Mouse (Mus musculus): ENCODE results near the gene Gm47985.
"Not testable (repeated sequence)": the region's sequence is repeated elsewhere in the genome, so short reads cannot be mapped to it uniquely, and the experiment has no call there.

Gene Gm47985

GRCm38 (mm10) chr1:151182266-151182665 is at the start of gene Gm47985:
Gene Gm47985 (plus strand): TSS chr1:151182537.
- not testable (repeated sequence) for DNase-seq (ENCODE audit: low spot score in 2 of 2)

GRCm38 (mm10) chr1:151132686-151133085 is 49.7 kb upstream of the Gm47985 start:
- DNase-seq (ENCODE audit: low spot score in 2 of 2), result no peak

GRCm38 (mm10) chr1:151138388-151138787 is 43.9 kb upstream of the Gm47985 start:
- DNase-seq (ENCODE audit: low spot score in 2 of 2), result peak in 1 of 2 experiments; percentile 17

- DNase-seq (ENCODE audit: low spot score in 2 of 2), result no peak
Measured at GRCm38 (mm10) chr1:151140956-151141355, 41.4 kb upstream of the Gm47985 start.

GRCm38 (mm10) chr1:151144471-151145146 is 37.7 kb upstream of the Gm47985 start:
- DNase-seq (ENCODE audit: low spot score in 2 of 2), result no peak

GRCm38 (mm10) chr1:151147801-151148200 is 34.5 kb upstream of the Gm47985 start:
- DNase-seq (ENCODE audit: low spot score in 2 of 2), result no peak

GRCm38 (mm10) chr1:151150211-151150610 is 32.1 kb upstream of the Gm47985 start:
- DNase-seq (ENCODE audit: low spot score in 2 of 2), result no peak

- DNase-seq (ENCODE audit: low spot score in 2 of 2), result no peak
Measured at GRCm38 (mm10) chr1:151151089-151151488, 31.2 kb upstream of the Gm47985 start.

- no peak for DNase-seq (ENCODE audit: low spot score in 2 of 2)
Measured at GRCm38 (mm10) chr1:151153056-151153652, 29.2 kb upstream of the Gm47985 start.

GRCm38 (mm10) chr1:151154131-151154530 is 28.2 kb upstream of the Gm47985 start:
- not testable (repeated sequence) for DNase-seq (ENCODE audit: low spot score in 2 of 2)

- no peak for DNase-seq (ENCODE audit: low spot score in 2 of 2)
Measured at GRCm38 (mm10) chr1:151156129-151156528, 26.2 kb upstream of the Gm47985 start.

GRCm38 (mm10) chr1:151156777-151157632 is 25.3 kb upstream of the Gm47985 start:
- DNase-seq (ENCODE audit: low spot score in 2 of 2), result no peak

GRCm38 (mm10) chr1:151157963-151158856 is 24.1 kb upstream of the Gm47985 start:
- no peak for DNase-seq (ENCODE audit: low spot score in 2 of 2)

GRCm38 (mm10) chr1:151158857-151159510 is 23.4 kb upstream of the Gm47985 start:
- DNase-seq (ENCODE audit: low spot score in 2 of 2), result no peak

- DNase-seq (ENCODE audit: low spot score in 2 of 2), result no peak
Measured at GRCm38 (mm10) chr1:151166031-151166430, 16.3 kb upstream of the Gm47985 start.

- peak in 1 of 2 experiments; percentile 6 for DNase-seq (ENCODE audit: low spot score in 2 of 2)
Measured at GRCm38 (mm10) chr1:151167297-151168047, 14.9 kb upstream of the Gm47985 start.

- DNase-seq (ENCODE audit: low spot score in 2 of 2), result no peak
Measured at GRCm38 (mm10) chr1:151168637-151169036, 13.7 kb upstream of the Gm47985 start.

- peak in 1 of 2 experiments; percentile 39 for DNase-seq (ENCODE audit: low spot score in 2 of 2)
Measured at GRCm38 (mm10) chr1:151171572-151172461, 10.5 kb upstream of the Gm47985 start.

Measured in frontal cortex, postnatal 36 days (tissue).